Mouse (Mus musculus) spleen, postnatal 14 days (tissue): ENCODE data around the gene Steap3.

ENCODE experiments used
- DNase-seq, 2 experiments: peaks; one replicate each; pipeline ENCODE4 v3.0.0; 2021 to 2022; ENCODE audit warnings: low spot score in 2 of 2

Gene Steap3

DNA sequence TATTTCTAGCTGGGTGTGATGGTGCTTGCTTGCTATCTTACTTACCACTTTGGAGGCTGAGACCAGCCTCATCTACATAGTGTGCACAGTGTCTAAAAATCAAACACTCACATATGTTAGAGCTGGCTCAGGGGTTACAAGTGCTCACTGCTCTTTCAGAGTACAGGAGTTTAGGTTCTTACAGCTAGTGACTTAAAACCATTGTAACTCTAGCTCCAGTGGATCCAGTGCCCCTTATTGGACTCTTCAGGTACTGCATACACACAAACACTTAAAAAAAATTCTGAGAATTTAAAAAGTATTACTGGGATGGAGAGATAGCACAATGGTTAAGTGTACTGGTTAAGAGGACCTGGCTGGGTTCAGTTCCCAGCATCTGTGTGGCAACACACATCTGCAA lies 125.5 kb downstream of the Steap3 start:
- DNase-seq, result no peak

DNA sequence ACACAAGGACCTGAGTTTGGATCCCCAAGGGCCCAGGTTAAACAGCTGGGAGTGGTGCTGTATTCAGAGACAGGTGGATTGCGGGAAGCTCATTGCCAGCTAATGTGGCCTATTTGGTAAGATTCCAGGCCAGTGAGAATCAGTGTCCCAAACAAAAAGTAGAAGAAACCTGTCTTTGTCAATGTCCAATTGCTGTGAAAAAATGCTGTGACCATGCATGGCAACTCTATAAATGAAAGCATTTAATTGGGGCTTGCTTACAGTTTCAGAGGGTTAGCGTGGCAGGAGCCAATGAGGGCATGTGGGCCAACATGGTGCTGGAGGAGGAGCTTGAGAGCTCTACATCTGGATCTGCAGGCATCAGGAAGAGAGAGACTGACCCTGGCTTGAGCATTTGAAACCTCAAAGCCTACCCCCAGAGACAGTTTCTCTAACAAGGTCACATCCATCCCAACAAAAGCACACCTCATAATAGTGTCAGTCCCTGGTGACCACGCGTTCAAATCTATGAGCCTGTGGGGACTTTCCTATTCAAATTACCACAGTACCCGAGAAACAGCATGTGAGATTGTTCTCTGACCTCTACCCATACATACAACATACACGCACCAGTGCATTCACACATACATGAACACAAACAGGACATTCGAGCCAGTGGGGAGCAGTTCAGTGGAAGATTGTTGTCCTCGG lies 126.8 kb downstream of the Steap3 start:
- DNase-seq, result no peak

GRCm38 (mm10) chr1:120142551-120142950 lies 130.0 kb downstream of the Steap3 start:
- no peak for DNase-seq
